Mouse (Mus musculus) heart, postnatal 10 days (tissue): ENCODE results near the gene Lrig1. TPM values are rescaled to one million over a fixed set of nuclear protein-coding genes. Genes with fewer than 3 reads are reported as not detected.
"Not testable (repeated sequence)": the region's sequence is repeated elsewhere in the genome, so short reads cannot be mapped to it uniquely, and the experiment has no call there.

Experiments used
- DNase-seq, 2 experiments: peaks; one replicate each; pipeline ENCODE4 v3.0.0; 2021
- intact Hi-C: fragments of 180-260 bp; cut with DNase I; formaldehyde crosslinking; loops from one replicate; pipeline ENCODE4 v1.15.1; 2025
- microRNA-seq, 2 experiments: library from miRNA; unstranded; fragments of <30 nt; microRNA quantifications; one replicate each; pipeline ENCODE4 v1.2.0; 2022
- total RNA-seq, 2 experiments: library from RNA; stranded (reverse); gene quantifications; 2 replicates each; pipeline ENCODE4 v1.2.3; 2021

Lrig1 gene
- total RNA-seq, 2 experiments from 2014 or later = 27.3 to 27.7 TPM

DNA sequence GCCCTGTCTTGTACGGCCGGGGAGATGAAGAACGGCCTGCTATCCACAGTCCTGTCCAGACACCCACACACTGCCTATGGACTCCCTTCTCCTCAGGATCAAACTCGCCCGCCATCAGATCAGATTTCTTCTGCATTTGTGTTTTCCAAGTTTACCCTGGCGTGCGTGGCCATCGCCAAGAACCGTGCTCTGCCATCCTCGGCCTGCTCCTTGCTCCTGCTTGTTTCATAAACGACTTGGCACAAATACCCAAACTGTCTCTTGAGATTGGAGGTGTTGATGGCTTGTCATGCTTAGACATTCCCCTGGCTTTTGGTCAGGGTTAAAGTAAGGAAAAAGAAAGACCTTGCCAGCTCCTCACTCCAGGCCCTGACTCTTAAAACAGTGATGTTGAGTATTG, 105.2 kb downstream of the Lrig1 start:
- no peak for DNase-seq
- intact Hi-C loops = loop anchor here (5.0 kb wide), 1 partner anchor 52 kb away; no protein-coding TSS in a partner anchor

DNA sequence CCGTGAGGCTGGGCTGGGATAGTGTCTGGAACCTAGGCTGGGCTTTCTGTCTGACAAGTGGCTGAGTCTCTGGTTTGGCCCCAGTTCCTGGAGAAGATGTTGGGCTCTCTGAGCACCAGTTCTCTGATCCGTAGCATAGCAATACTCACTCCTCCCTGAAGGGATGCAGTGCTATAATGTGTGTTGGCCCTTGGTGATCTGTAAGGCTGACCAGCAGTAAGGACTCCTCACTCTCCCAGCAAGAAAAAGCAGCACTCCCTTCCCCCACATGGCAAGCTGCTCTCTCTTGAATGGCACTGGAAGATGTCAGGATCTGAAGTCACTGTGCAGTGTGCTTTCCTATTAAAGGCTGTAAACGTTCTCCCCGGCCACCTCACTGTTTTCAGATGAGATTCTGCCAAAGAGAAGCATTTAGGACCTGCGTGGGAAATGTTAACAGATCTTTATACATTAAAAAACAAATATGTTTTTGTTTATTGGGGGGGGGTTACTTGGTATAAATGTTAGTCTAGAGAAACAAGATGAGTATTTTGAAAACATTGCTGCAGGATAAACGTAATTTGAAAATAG, 105.8 kb downstream of the Lrig1 start:
- intact Hi-C loops = no loop called here
- DNase-seq = no peak

DNA sequence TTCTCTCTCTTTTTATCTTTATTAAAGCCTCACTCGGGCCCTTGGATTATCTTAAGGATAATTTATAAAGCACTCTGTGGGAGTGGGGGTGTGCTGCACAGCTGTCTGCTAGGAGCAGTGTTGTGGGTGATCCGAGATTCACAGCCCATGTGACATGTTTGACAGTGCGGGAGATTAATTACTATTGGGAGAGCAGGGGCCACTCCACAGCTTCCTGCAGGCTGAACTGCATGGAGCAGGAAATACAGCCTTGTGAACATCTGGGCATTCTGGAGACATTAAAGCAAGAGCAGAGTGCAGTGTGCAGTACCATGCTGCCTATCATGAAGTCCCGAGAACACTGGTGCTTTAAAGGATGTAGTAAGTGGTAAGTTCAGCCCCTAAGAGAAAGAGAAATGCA, 107.2 kb downstream of the Lrig1 start:
- DNase-seq = no peak
- intact Hi-C loops = no loop called here

DNA sequence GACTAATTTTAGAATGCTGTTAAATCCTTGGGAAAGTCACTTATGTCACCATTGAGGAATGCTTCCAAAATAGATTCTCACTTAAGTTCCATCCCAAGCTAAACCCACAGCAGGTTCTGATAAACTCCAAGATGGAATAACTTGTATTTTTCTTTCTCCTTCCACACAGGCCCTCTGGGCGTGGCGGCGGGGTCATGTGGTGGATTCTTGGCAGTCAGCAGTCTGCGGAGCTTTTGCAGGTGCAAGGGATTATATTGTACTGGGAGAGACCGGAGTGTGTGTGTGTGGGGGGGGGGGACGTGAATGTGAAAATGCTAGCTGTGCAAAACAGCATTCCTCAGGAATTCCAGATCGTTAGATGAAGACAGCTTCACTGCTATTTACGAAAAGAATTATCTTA, 107.7 kb downstream of the Lrig1 start:
- intact Hi-C loops = no loop called here
- DNase-seq = peak; percentile 70

DNA sequence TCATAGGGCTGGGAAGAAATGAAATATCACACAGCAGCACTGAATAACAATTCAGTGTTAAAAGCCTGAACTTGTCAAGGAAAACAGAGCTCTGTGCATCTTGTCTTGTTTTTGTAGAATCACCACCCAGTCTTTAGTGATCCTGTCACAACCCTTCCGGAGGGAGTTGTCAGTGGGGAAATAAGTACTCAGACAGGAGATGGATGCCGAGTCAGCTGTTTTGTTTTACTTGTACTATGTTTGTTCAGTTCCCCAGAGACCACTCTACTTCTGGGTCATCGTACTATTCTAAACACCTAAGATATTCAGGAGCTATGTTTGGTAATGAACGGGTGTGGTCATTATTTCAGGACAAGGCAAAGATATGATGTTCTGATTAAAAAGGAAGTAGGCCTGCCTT, 111.6 kb downstream of the Lrig1 start:
- intact Hi-C loops = no loop called here

DNA sequence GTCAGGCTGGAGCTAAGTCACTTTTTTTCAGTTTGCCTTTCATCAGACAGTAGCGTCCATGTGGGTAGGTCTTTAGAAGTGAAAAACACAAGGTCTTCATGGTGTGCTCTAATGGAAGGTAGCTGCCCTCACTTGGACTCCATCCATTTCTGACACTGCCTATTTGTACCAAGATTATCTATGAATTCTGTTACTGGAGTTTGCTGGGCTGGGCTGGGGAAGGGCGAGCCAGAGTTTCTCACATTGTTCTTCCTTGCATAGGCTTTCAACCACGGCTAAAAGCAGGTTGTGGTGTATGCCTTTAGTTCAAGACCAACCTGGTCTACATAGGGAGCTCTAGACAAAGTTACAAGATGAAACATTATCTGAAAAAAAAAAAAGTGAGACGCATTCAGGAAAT, 115.0 kb downstream of the Lrig1 start:
- DNase-seq = no peak
- intact Hi-C loops = no loop called here

More for the DNA sequence above, 111.6 kb downstream of the Lrig1 start:
- no peak for DNase-seq

DNA sequence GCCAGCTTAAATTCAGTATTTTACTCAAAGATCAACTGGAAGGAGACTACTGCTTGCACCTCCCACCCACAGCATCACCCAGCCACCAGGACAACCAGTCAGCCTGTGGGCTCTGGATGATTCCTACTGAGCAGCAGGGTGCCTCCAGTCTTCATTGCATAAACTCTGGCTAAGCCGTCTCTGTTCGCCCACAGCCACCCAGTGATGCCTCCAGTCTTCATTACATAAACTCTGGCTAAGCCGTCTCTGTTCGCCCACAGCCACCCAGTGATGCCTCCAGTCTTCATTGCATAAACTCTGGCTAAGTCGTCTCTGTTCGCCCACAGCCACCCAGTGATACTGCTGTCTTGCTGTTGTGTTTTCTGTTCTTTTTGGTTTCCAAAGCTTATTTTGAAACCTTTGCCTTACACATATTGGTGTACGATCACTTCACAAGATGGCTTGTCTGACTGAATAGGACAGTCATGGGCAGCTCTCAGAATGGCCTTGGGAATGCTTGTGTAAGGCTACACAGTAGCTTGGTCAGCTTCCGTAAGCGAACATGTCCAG, 115.7 kb downstream of the Lrig1 start:
- DNase-seq = no peak
- intact Hi-C loops = no loop called here

DNA sequence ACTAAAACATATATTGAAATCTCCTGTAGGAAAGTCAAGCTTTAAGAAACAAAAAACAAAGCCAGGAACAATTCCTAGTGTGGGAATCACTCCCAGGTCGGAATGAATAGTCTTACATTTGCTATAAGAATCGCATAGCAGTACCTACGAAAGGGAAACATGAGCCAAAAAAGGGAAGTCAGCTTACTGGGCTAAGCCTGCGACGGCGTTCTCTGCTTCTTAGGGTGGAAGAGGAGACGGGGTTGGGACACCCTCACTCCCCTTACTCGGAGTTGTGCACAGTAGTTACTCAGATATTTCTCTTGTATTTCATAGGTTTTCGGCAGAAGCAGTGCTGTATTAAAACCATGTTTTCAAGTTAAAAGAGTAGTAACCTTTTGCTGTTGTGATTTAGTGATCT, 117.9 kb downstream of the Lrig1 start:
- intact Hi-C loops = no loop called here
- DNase-seq = no peak

DNA sequence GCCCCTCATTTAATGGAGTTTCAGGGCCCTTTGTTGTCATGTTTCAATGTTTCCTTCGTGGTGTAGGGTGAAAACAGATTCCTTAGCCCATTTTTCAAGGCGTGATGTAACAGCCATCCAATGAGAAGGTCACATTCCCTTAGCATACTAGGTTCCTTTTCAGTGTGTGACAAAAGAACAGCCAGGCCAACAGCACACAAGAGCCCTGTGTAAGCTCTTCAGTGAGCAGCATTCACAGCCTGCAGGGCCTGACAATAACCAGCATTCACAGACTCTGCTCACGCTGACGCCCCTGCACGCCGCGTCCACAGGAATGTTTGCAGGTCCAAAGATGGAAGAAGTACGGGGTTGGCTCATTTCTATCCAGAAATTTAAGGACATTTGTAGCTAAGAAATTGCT, 122.0 kb downstream of the Lrig1 start:
- intact Hi-C loops = no loop called here
- DNase-seq = no peak

DNA sequence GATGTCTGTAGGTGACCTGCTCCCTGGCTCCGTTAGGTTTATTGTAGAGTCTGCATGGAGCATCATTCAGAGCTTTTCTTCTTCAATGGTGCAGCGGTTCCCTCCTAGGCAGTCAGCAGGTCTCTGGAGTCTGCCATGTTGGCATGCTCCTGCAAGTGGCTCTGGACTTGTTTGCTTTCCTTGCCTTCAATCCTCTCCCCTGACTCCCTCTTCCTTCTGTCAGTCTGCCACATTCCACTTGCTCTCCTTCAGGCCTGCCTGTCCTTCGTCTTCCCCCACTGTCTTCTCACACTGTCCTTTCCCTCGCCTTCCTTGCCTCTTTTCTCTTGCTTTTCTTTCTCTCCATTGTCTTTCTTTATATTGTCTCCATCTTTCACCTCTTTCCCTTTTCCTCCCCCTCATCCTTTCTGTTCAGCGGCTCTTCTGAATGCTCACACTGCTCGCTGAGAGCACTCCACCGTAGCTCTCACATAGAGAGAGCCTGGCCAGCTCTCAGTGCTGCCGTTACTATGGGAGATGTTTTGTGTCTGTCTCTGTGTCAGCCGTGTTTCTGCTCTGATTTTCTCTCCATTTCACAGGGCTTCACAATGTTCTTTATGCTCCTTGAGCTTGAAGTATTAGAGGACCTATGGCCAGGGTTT, 124.3 kb downstream of the Lrig1 start:
- intact Hi-C loops = no loop called here
- DNase-seq = no peak

DNA sequence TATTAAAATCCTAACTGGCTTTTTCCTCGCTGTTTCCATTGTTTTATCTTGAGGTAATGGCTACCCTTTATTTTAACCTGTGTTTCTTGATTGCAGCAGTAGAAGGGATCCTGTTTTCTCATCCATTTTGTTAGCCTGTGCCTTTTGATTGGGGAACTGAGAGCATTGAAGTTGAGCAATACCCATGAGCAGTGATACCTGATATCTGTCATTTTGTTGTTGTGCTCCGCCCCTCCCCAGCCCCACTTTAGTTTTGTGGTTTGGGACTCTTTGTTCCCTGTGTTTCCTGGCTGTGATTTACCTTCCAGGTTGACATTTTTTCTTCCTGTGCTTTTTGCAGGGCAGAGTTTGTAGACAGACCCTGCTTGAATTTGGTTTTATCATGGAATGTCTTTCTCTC, 131.9 kb downstream of the Lrig1 start:
- DNase-seq = no peak
- intact Hi-C loops = no loop called here

DNA sequence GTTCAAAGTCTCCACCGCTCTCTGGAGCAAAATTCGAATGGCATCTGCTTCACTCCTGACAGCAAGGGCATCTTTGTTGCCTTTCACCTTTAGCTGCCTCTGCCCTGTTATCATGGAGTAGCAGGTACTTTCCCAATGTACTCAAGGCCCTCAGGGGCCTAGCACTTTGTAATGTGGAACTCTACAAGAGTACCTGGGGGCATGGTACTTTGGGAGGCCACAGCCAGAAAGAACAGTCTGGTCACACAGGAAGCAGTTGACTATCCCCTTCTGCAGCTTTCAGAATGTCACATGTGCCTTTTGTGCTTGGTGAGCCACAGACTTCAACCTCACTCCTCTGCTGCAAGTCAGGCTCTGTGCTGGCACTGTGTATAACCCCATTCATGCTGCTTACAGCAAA, 134.2 kb downstream of the Lrig1 start:
- DNase-seq = no peak
- intact Hi-C loops = no loop called here

DNA sequence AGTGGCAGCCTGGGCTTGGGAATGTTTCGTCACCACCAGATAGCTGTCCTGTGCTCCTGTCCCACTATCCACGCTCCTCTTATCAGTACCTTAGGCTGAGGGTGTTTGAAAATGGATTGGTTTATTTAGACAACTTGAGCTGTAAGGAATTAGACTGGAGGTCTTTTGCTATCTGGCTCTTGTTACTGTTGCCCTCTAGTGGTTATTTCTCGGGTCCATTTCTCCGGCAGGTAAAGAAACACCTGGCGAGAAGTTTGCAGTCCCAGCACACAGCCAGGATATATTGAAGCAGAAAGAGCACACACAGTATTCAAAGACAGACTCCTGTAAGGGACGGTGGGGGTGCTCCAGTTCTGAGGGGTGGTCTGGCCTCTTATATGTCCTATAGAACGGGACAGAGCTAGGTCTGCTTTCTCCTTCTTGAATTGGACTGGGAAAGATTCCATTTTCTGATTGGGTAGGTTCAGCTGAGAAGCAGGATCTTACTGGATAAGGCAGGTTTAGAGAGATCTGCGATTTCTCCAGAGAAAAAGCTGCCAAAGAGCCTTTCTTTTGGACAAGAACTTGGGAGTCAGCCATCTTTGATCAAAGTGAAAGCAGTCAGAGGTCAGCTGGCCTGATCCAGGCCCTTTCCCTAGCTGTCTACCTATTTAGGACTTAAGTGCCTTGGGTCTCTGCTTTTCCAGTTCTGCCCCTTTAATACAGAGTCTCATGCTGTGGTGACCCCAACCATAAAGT, 136.6 kb downstream of the Lrig1 start:
- intact Hi-C loops = no loop called here

DNA sequence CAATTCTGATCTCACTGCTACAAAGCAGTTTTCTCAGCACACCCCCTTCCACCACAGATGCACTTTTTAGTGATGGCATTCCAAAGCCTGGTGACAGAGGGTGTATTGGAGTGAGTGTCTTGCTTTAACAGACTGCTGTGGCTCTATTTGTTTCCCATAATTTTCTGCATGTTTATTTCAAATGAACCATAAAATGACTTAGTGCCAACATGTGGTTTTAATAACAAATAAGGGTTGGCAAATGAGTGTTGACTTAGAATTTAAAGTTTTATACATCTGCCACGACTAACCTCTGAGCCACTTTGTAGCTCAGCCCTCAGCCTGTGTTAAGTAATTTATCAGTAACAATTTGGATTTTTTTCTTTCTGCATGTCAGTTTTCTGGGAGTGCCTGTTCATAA, 138.6 kb downstream of the Lrig1 start:
- DNase-seq = no peak
- intact Hi-C loops = no loop called here

More for the DNA sequence above, 136.6 kb downstream of the Lrig1 start:
- no peak for DNase-seq

DNA sequence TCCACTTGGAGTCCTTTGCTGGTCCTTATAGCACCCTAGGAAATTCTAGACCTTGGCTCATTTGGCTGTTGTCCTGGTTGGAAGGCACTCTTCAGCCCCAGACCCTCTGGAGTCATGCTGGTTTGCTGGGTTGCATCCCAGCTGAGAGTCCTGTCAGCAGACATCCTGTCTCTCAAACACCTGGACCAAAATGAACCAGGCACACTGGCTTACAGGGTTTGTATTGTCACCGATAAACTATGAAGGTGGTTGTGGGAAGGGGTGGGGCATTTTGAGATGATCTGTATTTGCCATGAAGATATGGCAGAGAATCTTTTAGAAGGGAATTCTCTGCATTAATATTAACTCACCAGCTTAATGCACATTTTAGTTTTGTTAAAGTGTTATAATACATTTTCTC, 139.1 kb downstream of the Lrig1 start:
- intact Hi-C loops = no loop called here
- no peak for DNase-seq

DNA sequence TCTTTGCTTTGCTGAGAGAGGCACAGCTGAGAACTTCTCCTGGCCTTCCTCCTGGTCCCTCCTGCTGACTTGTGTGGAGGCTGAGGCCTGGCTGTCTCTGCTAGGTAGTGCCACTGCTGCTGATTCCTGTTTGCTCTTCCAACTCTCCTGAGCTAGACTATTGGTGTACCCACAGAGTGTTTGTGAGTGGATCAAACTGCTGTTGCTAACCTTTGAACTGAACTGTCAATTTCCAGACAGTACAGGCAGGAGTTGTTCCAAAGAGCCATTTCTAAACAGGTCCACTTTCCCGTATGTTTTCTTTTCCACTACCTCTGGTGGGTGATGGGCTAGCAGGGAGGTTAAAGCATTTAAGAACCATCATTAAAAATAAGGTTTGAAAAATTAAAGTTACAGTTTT, 141.4 kb downstream of the Lrig1 start:
- intact Hi-C loops, DNase-seq: not testable (repeated sequence)

Small RNA genes lying within 50 kb of the gene (microRNA-seq; reads per million reads assigned to microRNA genes)
- 0.24 to 0.35 reads per million in 2 experiments for gene Mir7041

Other genes starting within 250 kb of the Lrig1 start
- gene Slc25a26, start 199.8 kb downstream of the Lrig1 start, total RNA-seq = 10 to 100 TPM; 10.6 to 13.9 TPM